Mouse (Mus musculus) T-helper 17 cell (primary cell): ENCODE measurements at regions not wholly inside any gene's neighbourhood (a gene's known extent, or its start where the extent isn't known, plus 50 kb on each side); places are given as distances from the start of the nearest gene placed in this dataset.

Experiments
- in situ Hi-C, 2 experiments: fragments of 300-600 bp; cut with MboI, MseI; formaldehyde crosslinking; loops; 1 replicate in 1 of 2; 2 replicates in 1 of 2; pipeline ENCODE4 v1.15.1; 2025; ENCODE audit warnings: high pct_unique_total_duplicates in 2 of 2

GRCm38 (mm10) chr10:115664567-115664966 is 77.0 kb upstream of the Lgr5 start:
- in situ Hi-C loops = no loop called here

- in situ Hi-C loops = no loop called here
These were observed 89.1 kb upstream of the Lgr5 start for GRCm38 (mm10) chr10:115676661-115677060.

- in situ Hi-C loops = no loop called here
These were observed 93.5 kb upstream of the Lgr5 start for GRCm38 (mm10) chr10:115681115-115681514.

GRCm38 (mm10) chr10:115691939-115692338 is 104.4 kb upstream of the Lgr5 start:
- in situ Hi-C loops = no loop called here

- in situ Hi-C loops = no loop called here
These were observed 106.6 kb upstream of the Lgr5 start for GRCm38 (mm10) chr10:115693986-115694833.

- in situ Hi-C loops = loop anchor here in 1 of 2 experiments (10.0 kb wide), 1 partner anchor 1192 kb away; the partner anchor contains the start of gene Myrfl
These were observed 114.3 kb upstream of the Tspan8 start for GRCm38 (mm10) chr10:115702358-115702757.

GRCm38 (mm10) chr10:115708623-115709022 is 108.0 kb upstream of the Tspan8 start:
- in situ Hi-C loops = loop anchor here in 1 of 2 experiments (10.0 kb wide), 1 partner anchor 1186 kb away; the partner anchor contains the start of gene Myrfl

GRCm38 (mm10) chr10:115713896-115714295 is 102.7 kb upstream of the Tspan8 start:
- in situ Hi-C loops = no loop called here

- in situ Hi-C loops = no loop called here
These were observed 100.5 kb upstream of the Tspan8 start for GRCm38 (mm10) chr10:115716178-115716577.

GRCm38 (mm10) chr10:115717064-115717463 is 99.6 kb upstream of the Tspan8 start:
- in situ Hi-C loops = no loop called here

- in situ Hi-C loops = no loop called here
These were observed 94.0 kb upstream of the Tspan8 start for GRCm38 (mm10) chr10:115722589-115722988.

- in situ Hi-C loops = no loop called here
These were observed 73.8 kb upstream of the Tspan8 start for GRCm38 (mm10) chr10:115742634-115743347.

GRCm38 (mm10) chr10:115749844-115750243 is 66.8 kb upstream of the Tspan8 start:
- in situ Hi-C loops = no loop called here

- in situ Hi-C loops = no loop called here
These were observed 66.4 kb upstream of the Tspan8 start for GRCm38 (mm10) chr10:115750250-115750649.

- in situ Hi-C loops = no loop called here
These were observed 58.0 kb upstream of the Tspan8 start for GRCm38 (mm10) chr10:115758667-115759066.
